Mouse (Mus musculus) left cerebral cortex, postnatal 25 days (tissue): Measurements from ENCODE around the gene Tmem140. TPM values are rescaled to one million over a fixed set of nuclear protein-coding genes. Genes with fewer than 3 reads are reported as not detected.

Experiments
- DNase-seq, 2 experiments: peaks; one replicate each; pipeline ENCODE4 v3.0.0; 2022; ENCODE audit warnings: low spot score in 2 of 2, mixed read lengths in 1 of 2
- intact Hi-C: fragments of 180-260 bp; cut with DNase I; formaldehyde crosslinking; loops from one replicate; pipeline ENCODE4 v1.15.1; 2025
- total RNA-seq, 2 experiments: library from RNA; stranded (reverse); gene quantifications; 2 replicates each; pipeline ENCODE4 v1.2.3; 2021

Tmem140 gene
- total RNA-seq, 2 experiments from 2014 or later: 2.0 to 2.4 TPM

DNA sequence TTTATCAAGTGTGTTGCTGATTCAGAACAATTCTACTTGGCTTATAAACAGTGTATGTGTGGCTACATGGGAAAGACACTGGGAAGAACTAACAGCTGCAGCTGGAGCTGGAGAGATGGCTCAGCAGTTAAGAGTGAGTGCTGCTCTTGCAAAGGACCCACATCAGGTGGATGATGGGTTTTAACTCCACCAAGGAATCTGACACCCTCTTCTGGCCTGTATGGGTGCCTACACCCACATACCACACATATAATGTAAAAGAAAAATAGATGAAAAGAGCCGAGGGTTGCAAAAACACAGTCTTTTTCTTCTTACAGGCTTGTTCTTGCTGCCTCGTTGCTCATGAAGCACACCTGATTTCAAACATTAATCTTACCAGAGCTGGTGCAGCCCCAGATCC is 43.2 kb downstream of the Tmem140 start:
- DNase-seq: no peak
- intact Hi-C loops: no loop called here

DNA sequence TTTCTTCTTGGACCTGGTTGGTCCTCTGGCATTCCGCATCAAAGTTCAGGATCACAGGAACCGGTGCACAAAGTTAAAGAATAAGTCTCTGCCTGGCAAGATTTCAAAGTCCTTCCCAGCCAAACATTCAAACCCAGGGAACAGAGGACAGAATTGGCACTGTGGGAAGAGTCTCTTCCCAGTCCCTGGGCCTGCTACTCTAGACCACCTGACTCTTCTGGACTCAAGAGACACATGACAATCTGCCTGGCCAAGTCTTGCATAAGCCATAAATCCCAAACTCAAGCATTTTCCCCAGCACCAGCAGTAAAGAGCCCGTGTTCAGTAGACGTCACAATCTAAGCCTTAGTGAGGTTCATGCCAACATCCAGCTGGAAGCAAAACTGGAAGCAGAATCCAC is 43.7 kb downstream of the Tmem140 start:
- DNase-seq: peak in 1 of 2 experiments; percentile 20

DNA sequence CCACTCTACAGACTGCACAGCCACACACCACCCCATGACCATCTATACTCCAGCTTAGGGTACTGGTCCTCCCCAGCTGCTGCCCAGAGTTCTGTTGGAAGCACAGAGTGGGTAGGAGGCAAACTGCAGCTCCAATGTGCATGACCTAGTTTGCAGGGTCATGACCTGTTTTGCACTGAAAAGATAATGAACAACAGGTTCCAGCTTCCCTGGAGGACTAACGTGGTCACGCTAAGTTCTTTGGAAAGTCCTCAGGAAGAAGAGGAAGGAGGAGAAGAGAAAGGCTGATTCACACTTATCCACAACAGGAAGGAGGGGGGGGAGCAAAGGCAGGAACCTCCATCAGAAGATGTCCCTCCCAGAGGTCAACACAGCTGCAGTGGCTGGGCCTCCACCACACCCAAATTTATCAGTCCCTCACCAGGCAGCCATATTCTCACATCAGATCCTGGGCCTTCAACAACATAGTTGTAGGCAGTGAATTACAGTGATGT is 44.2 kb downstream of the Tmem140 start:
- intact Hi-C loops: no loop called here
- no peak for DNase-seq

More for the DNA sequence above, 43.7 kb downstream of the Tmem140 start:
- intact Hi-C loops: no loop called here

DNA sequence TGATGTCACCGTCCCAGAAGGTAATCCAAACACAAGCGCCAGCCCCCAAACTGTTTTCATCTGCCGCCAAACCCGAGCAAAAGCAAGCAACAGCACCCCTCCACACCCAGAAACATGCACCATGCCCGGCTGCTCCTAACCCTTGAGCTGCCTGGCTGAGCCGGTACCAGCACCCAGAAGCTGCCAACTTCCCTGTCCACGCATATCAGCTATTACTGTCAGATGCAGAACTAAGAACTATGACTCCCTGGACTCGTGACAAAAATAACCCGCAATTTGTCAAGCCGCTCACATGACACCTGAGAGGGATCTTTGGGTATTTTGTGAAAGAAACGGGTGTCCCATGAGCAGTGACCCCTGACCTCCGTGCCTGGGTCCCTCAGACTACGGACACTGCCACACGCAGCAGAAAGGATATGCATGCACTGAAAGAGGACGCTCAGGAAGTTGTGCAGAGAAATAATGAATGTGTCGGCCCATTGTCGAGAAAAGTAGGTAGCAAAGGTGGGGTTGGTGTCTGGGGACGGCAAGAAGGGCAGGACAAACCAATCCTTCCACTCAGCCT is 44.8 kb downstream of the Tmem140 start:
- intact Hi-C loops: no loop called here
- no peak for DNase-seq

DNA sequence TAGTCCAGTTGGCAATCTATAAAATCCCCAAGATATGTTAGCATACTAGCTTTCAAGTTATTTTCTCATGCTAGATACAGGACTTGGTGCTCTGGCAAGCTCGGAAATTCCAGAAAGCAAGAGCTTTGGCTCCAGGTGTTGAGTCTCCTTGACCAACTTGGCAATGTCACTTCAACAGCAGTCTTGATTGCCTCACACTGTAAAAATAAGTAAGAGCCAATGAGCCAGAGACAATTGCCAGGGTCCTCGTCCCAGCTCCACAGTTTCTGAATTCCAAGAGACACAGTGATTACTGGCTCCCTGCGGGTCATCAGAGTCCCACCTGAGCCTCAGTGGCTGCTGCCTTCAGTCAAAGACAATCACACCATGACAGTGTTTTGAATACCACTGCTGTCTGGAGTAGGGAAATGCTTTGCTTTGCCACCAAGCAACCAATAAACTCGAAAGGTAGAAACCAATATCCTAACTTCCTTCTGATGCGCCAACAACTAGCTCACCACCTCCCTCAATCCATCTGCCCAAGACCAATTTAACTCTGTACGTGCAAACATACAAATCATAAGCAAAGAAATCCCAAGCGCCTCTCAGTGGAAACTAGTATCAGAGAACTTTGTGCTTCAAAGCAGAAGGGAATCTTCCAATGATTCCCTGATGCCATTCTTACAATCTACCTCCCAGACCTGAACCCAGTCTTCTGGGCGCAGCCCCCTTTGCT is 46.8 kb downstream of the Tmem140 start:
- intact Hi-C loops: no loop called here
- DNase-seq: peak in 1 of 2 experiments; percentile 24

DNA sequence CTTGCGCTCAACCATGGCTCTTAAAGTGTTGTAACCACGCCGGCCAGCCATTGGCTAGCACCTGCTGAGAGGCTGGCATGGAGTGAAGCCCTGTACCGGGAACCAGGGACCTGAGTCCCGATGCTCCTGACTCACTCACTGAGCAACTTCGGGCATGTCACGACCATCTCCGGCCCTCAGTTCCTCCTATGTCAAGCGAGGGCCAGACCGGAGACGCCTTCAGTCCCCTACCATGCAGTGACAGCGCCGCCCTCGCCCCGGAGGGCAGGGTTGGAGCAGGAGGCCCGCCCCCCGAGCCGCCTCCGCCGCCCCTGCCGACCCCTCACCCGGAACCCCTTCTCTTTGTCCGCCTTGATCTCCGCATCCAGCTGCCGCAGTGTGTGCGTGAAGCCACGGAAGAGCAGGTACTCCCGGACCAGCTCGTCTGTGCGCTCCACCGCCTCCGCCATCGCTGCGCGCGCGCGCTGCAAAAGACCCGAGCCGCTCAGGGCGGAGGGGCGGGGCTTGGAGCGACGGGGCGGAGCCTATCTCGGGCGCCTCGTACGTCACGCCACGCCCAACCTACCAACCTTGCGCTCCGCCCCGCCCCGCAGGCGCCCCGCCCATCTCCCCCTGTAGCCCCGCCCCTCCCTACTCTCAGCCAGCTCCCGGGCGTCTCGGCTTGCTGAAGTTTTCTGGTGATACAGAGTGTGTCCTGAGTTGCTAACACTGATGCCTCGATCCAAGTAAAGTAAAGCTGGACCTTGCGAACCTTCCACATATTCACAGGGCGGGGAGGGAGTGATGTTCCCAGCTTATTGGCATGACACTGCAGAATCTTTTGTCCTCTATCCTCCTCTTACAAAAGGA is 47.6 kb downstream of the Tmem140 start, which contains the start of gene Wdr91:
Gene Wdr91, minus strand, starts transcription at position 506 of the 849 bp plus-strand sequence.
- intact Hi-C loops: no loop called here

DNA sequence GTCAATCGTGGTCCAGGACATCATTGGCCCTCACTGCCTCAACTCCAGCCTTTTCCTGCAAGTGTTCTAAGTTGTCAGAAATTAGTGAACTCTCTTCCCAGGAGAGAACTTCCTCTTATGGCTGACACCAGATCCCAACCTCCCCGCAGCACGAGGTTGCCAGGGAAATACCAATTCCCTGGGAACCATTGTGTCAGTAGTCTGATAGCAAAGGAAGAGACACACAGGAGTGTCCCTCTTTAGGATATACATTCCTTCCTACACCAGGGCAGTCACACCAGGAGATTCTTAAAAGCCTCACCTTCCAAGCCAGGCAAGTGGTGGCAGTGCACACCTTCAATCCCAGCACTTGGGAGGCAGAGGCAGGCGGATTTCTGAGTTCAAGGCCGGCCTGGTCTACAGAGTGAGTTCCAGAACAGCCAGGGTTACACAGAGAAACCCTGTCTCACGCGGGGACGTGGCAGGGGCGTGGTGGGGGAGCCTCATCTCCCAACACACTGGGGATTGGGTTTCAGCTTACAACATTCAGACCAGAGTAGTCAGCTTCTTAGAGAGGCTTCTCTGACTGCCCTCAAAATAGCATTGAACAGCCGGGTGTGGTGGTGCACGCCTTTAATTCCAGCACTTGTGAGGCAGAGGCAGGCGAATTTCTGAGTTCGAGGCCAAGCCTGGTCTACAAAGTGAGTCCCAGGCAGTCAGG is 50.5 kb downstream of the Tmem140 start:
- intact Hi-C loops: no loop called here
- no peak for DNase-seq

More for the DNA sequence above, 47.6 kb downstream of the Tmem140 start, which contains the start of gene Wdr91:
- DNase-seq: peak; percentile 92 to 93

DNA sequence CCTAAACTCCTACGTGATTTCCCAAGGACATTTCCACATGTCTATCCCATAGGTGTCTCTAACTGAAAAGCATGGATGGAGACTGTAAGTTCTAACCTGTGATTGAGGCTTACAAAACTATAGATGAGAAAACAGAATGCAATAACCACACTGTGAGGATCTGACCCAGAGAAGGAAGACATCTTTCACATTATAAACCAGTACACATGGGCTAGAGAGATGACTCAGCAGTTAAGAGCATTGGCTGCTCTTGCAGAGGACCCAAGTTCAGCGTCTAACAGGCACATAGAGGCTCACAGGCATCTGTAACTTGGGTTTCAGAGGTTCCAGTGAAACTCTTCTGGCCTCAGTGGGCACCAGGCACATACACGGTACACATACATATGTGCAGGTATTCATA is 51.5 kb downstream of the Tmem140 start:
- no peak for DNase-seq
- intact Hi-C loops: no loop called here

DNA sequence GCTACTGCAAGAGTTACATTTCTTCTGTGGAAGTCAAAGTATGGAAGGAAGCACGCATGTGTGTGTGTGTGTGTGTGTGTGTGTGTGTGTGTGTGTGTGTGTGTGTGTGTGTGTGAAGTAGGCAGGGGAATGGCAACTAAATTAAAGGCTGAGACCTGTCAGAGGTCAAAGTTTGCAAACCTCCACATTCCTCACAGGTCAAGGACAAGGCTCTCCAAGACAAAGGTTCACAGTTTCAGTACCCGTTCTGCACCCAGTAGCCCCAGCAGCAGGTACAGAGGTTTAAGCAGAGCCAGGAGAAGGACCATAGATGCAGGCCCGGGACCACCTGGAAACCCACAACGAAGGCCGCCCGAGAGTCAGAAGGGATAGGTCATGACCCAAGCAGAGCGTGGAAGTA is 56.2 kb downstream of the Tmem140 start:
- no peak for DNase-seq
- intact Hi-C loops: no loop called here

DNA sequence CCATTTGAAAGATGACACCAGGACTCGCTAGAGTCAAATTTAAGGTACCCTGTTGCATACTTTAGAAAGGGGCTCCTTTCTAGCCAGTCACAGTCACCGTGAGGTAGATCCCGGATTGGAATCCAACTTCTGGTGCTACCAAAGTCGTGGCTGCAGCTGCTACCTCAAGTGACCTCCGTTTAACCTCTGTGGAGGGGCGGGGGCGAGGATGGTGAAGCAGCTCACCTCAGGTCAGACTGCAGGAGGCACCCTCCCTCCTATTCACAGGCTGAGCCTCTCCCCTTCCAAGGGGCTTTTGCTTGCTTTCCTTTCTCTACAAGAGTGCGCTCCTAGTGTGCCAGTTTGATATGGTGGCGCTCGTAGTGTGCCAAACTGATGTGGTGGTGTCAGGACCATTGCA is 57.0 kb downstream of the Tmem140 start, which contains the start of gene Stra8:
Gene Stra8, plus strand, starts transcription at position 208 of the 400 bp plus-strand sequence.
- no peak for DNase-seq
- intact Hi-C loops: no loop called here

DNA sequence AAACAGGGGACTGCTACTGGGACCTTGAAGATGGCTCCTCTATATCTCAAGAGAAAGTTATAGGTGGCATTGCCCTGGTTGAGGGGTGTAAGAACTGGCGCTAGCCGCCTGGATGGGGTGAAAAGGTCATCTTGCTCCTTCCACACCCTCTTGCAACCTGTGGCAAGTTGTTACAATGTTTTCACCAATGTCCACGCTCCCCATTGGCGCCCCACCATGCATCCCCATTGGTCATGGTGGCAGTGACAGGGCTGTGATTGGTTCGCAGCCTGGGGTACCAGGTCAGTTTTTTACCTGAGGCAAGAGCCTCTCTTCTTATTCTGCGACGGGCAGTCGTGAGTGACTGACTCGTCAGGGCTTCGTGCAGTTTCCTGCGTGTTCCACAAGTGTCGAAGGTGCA is 57.7 kb downstream of the Tmem140 start:
- intact Hi-C loops: no loop called here
- no peak for DNase-seq

DNA sequence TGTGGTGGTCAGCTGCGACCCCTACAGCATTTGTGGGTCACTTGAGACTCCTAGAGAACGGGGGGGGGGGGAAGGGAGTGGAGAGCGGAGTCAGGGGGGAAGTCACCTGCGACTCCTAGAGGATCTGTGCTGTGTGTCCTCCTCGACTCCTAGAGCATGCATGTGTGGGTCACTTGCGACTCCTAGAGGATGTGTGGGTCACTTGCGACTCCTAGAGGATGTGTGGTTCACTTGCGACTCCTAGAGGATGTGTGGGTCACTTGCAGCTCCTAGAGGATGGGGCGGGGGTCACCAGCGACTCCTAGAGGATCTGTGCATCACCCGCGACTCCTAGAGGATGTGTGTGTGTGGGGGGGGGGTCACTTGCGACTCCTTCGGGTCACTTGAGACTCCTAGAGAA is 59.0 kb downstream of the Tmem140 start:
- intact Hi-C loops: no loop called here
- peak; percentile 9 to 25 for DNase-seq

Other genes with a start within 250 kb of the Tmem140 start
- 10 to 100 TPM; 15.6 to 16.7 TPM for gene Agbl3, start 82.7 kb upstream of the Tmem140 start, total RNA-seq
- gene Cyren, start 14.9 kb downstream of the Tmem140 start, total RNA-seq: 1 to 10 TPM; 5.5 to 6.1 TPM
- gene Wdr91, start 47.7 kb downstream of the Tmem140 start, total RNA-seq: 10 to 100 TPM; 28.3 to 36.4 TPM
- gene Stra8, start 57.0 kb downstream of the Tmem140 start, total RNA-seq: not detected
- gene Slc23a4, start 125.3 kb downstream of the Tmem140 start, total RNA-seq: 1 to 10 TPM; 1.0 to 1.6 TPM